Mouse (Mus musculus) megakaryocyte, embryonic 14.5 days (primary cell): ENCODE results near the gene Aldh2. TPM values are rescaled to one million over a fixed set of nuclear protein-coding genes. Genes with fewer than 3 reads are reported as not detected.
"Not testable (repeated sequence)": the region's sequence is repeated elsewhere in the genome, so short reads cannot be mapped to it uniquely, and the experiment has no call there.

Experiments used
- H3K27me3 ChIP-seq: replicated peaks from 2 replicates; pipeline ENCODE3; 2012; ENCODE audit warnings: inconsistent platforms
- H3K36me3 ChIP-seq: replicated peaks from 2 replicates; pipeline ENCODE3; 2012; ENCODE audit warnings: low read length, inconsistent platforms, mixed read lengths
- H3K4me1 ChIP-seq: 2 replicates; pipeline ENCODE4 v1.6.1; 2012; ENCODE audit warnings: inconsistent platforms
- H3K4me3 ChIP-seq: replicated peaks from 2 replicates; pipeline ENCODE3; 2012; ENCODE audit warnings: moderate library complexity, mild to moderate bottlenecking, inconsistent platforms
- H3K9me3 ChIP-seq: 2 replicates; pipeline ENCODE4 v1.6.1; 2012; ENCODE audit warnings: inconsistent platforms
- FLI1 ChIP-seq: IDR thresholded peaks from 2 replicates; pipeline ENCODE4 v1.6.1; 2012; ENCODE audit warnings: low read length, inconsistent platforms, mixed read lengths
- GATA1 ChIP-seq: IDR thresholded peaks from 3 replicates; pipeline ENCODE4 v1.6.1; 2012; ENCODE audit warnings: mixed read lengths, low read length, inconsistent platforms, borderline replicate concordance
- polyA plus RNA-seq: library from polyadenylated mRNA; stranded (reverse); fragments of >175 nt; gene quantifications from 2 replicates; pipeline ENCODE4 v1.2.3, GENCODE M21; 2012; ENCODE audit warnings: low replicate concordance; ENCODE audit not compliant: insufficient read depth

Aldh2 gene
- polyA plus RNA-seq, 1 experiment: 846 TPM

DNA sequence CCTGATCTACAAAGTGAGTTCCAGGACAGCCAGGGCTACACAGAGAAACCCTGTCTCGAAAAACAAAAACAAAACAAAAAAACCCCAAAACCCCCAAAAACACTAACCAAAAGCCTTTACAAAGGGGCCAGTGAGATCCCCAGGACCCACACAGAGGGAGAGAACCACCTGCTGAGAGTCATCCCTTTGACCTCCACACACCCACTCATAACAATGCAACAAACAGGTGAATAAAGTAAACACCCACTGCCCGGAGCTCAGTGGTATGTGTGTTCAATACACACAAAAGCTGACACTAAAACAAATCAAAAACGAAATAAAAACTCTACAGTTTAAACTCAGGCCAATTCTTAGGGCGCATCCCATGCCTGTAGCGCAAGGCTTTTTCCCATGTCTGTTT is 53.6 kb downstream of the Aldh2 start:
- H3K4me3 ChIP-seq: no peak overlapping the region
- H3K27me3 ChIP-seq: no peaks in the 10 kb centered on the region
- H3K4me1 ChIP-seq: peaks cover 38% of the 10 kb centered on the region
- no peaks in the 10 kb centered on the region for H3K9me3 ChIP-seq
- TF ChIP-seq GATA1: no peak
- no peak for TF ChIP-seq FLI1
- H3K36me3 ChIP-seq: peaks cover 56% of the 10 kb centered on the region

DNA sequence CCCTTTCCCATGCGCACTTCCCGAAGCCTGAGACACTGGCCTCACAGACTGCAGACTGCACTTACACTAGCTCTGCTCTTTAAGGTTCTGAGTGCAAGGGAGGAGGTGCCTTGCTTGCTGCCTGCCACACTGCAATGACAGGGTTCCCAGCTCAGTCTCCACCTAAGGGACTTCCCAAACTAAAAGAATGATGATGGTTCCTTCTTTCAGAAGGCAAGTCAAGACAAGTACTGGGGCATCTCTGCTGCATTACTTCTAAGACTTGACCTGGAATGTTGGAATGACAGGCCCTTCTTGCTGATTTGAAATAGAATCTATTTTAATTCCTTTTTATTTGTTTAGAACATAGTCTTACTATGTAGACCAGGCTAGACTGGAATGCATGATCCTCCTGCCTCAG is 56.0 kb downstream of the Aldh2 start:
- no peak overlapping the region for H3K4me3 ChIP-seq
- no peaks in the 10 kb centered on the region for H3K9me3 ChIP-seq
- H3K4me1 ChIP-seq: peaks cover 15% of the 10 kb centered on the region
- TF ChIP-seq GATA1: no peak
- H3K27me3 ChIP-seq: no peaks in the 10 kb centered on the region
- H3K36me3 ChIP-seq: peaks cover 79% of the 10 kb centered on the region

DNA sequence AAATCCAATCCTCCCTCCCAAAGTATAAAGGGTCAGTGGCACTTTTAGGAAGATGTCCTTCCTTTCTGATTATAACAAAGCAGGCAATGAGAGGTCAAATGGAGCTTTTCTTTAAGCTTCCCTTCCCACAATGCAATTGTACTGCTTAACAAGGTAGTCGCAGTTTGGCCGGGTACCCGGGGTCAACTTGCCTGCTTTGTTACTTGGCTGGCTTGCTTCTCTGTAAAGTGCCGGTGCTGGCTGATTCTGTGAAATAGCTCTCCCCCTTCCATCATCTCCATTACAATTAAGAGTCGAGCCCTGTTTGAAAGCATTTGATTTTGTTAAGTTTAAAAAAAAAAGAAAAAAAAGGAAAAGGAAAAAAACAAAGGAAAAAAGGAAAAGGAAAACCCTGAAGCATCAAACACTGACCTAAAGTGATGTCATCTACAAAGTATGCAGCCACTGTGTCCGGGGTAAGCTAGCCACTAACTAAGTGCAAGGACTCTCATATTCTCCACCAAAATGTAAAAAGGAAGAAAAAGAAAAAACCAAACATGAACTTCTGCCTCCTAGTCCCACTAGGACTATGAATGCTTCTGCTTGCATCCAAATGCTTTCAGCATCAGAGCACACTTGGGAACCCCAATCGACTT is 56.6 kb downstream of the Aldh2 start:
- Histone ChIP-seq H3K9me3 (no peaks in the 10 kb centered on the region), H3K36me3 (peaks cover 84% of the 10 kb centered on the region)
- no peak for TF ChIP-seq FLI1
- no peak for TF ChIP-seq GATA1

DNA sequence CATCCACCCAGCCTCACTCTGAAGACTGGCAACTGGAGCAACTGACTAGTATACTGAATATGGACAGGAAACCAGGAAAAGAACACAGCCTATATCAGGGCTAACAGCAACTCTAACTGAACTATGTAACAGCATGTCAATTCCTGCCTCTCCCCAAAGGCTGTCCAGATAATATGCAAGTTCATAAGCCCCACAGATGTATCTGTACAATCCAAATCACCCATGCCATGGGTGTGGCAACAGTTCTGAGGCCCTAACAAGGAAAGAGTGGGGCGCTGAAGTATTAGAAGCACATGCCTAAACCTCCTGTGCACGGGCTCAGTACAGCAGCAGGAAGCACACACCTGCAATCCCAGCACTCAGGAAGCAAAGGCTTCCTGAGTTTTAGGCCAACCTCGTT is 58.5 kb downstream of the Aldh2 start:
- Histone ChIP-seq H3K4me3 (no peak overlapping the region), H3K27me3 (no peaks in the 10 kb centered on the region), H3K36me3 (peaks cover 94% of the 10 kb centered on the region), H3K9me3 (no peaks in the 10 kb centered on the region), H3K4me1 (peaks cover 5% of the 10 kb centered on the region; the same call in 1 of the 2 replicates)
- no peak for TF ChIP-seq GATA1
- no peak for TF ChIP-seq FLI1

More for the DNA sequence above, 56.6 kb downstream of the Aldh2 start:
- H3K27me3 ChIP-seq: no peaks in the 10 kb centered on the region
- H3K4me3 ChIP-seq: no peak overlapping the region
- peaks cover 9% of the 10 kb centered on the region for H3K4me1 ChIP-seq

DNA sequence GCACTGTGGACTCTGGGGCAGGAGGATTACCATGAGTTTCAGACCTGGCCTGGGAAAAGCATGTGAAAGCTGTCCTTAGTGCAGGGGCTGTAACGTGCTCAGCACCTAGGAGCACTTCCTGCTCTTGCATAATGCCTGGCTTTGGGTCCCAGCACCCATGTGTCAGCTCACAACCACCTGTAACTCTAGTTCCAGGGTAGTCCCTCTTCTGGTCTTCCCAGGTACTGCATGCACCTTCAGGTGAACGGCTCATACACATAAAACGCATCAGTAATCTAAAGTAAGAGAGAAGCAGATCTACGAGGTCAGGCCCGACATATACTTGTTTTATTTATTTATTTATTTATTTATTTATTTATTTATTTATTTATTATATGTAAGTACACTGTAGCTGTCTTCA is 59.1 kb downstream of the Aldh2 start:
- H3K4me1 ChIP-seq: peaks cover 5% of the 10 kb centered on the region; the same call in 1 of the 2 replicates
- H3K36me3 ChIP-seq: peaks cover 97% of the 10 kb centered on the region
- no peak overlapping the region for H3K4me3 ChIP-seq
- no peaks in the 10 kb centered on the region for H3K27me3 ChIP-seq
- TF ChIP-seq GATA1: no peak
- TF ChIP-seq FLI1: no peak
- no peaks in the 10 kb centered on the region for H3K9me3 ChIP-seq

DNA sequence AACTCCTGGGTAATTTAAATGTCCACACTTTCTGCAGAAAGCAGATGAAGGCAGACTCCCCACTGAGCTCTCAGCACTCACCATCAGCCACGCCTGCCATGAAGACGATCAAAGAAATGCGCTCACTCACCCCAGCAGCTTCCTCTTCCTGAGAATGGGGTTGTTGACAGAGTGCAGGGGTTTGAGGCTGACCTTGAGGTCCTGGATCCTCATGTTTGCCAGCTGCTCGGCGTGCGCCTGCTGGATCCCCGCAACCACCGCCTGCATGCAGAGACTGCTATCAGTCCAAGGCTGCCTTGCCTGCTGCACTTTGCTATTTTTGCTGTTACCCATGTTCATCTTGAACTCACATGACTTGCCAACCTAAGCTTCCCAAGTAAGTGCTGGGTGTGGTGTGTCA is 66.7 kb downstream of the Aldh2 start:
- no peaks in the 10 kb centered on the region for H3K9me3 ChIP-seq
- no peaks in the 10 kb centered on the region for H3K27me3 ChIP-seq
- peaks cover 90% of the 10 kb centered on the region for H3K36me3 ChIP-seq
- H3K4me1 ChIP-seq: peaks cover 4% of the 10 kb centered on the region; the same call in 1 of the 2 replicates
- H3K4me3 ChIP-seq: no peak overlapping the region
- TF ChIP-seq GATA1 (no peak), FLI1 (no peak)

DNA sequence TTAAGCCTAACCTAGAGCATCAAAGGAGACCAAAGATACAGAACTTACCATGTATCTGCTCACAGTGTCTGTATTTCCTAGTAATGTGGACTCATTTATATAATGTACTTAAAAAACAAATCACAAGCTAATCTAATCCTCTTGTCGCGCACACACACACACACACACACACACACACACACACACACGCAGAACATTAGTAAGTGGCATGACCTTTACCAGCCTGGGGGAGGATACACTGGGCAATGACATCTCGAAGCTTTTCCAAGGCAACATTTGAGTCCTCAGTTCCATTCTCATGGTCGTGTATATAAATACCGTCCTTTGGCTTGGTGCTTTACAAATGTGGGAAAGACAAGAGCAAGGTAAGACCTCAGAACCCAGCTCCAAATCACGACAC is 67.1 kb downstream of the Aldh2 start:
- H3K4me1 ChIP-seq: peaks cover 4% of the 10 kb centered on the region; the same call in 1 of the 2 replicates
- peaks cover 90% of the 10 kb centered on the region for H3K36me3 ChIP-seq
- TF ChIP-seq FLI1: no peak
- no peak for TF ChIP-seq GATA1
- no peaks in the 10 kb centered on the region for H3K27me3 ChIP-seq
- H3K4me3 ChIP-seq: no peak overlapping the region
- no peaks in the 10 kb centered on the region for H3K9me3 ChIP-seq

DNA sequence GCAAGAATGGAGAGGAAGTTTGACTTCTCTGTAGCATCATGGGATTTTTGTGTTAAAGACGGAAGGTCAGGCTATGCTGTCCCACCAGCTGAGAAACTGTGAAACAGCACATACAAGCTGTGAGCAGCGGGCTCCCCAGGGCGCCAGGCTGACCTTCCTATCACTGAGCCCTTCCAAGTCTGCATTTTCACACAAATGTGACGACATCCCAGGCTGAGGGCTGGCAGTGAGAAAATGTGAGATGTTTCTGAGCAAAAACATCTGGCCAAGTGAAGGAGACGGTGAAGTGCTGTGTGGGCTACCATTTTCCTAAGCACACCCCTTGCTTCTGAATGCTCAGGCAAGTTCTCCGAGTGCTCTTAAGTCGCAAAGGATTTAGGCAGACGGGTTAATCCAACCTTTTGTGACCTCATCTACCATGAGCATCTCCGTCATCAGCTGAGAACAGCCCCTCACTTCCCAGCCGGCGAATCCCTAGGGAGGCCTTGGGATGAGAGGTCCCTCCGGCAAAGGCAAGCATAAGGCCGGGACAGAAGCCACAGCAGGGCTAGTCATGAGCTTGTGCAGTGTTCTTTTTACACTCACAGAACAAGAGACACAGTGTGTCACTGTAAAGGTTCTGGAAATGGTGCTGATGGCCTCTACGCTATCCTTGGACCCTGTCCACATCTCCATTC is 67.7 kb downstream of the Aldh2 start:
- no peak overlapping the region for H3K4me3 ChIP-seq
- H3K4me1 ChIP-seq: peaks cover 4% of the 10 kb centered on the region; the same call in 1 of the 2 replicates
- TF ChIP-seq FLI1: no peak
- TF ChIP-seq GATA1: no peak
- no peaks in the 10 kb centered on the region for H3K9me3 ChIP-seq
- peaks cover 90% of the 10 kb centered on the region for H3K36me3 ChIP-seq
- H3K27me3 ChIP-seq: no peaks in the 10 kb centered on the region

DNA sequence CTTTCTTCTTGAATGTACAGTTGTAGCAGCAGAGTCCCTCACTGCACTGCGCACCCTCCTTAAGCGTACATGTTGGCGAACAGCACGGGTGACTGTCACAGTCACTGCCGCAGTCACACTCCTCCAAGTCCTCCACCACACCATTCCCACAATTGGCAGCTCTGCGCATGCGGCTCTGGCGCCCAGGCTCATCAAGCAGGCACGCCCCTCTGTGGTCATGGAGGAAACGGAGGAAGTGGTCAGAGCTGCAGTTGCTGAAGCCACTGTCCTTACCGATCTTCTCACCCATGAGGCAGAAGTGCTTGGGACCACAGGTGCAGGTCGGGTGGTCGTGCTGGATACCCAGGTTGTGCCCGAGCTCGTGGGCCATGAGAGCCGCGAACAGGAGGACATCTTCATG is 73.9 kb downstream of the Aldh2 start:
- Histone ChIP-seq H3K36me3 (peaks cover 59% of the 10 kb centered on the region), H3K4me3 (peak overlapping the region; percentile 64), H3K4me1 (peaks cover 14% of the 10 kb centered on the region)
- not testable (repeated sequence) for H3K9me3 ChIP-seq, H3K27me3 ChIP-seq

DNA sequence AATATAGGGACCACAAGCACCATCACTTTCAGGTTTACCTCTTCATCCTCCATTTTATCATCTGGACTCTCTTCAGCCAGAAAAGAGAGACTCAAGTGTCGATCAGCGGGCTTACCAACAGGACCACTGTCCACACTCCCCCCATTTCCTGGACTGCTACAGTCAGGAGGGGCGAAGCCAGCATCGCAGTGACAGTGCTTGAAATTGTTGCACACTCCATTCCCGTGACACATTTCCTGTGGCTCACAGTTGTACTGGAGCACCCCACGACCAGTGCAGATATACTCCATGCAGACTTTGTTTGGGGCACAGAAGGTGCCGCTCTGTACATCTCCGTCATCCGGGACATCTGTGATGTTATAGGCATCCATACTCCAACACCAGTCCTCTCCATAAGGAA is 74.6 kb downstream of the Aldh2 start:
- H3K27me3 ChIP-seq: no peaks in the 10 kb centered on the region
- H3K4me3 ChIP-seq: peak overlapping the region; percentile 17
- H3K4me1 ChIP-seq: peaks cover 14% of the 10 kb centered on the region
- H3K36me3 ChIP-seq: peaks cover 51% of the 10 kb centered on the region
- H3K9me3 ChIP-seq: no peaks in the 10 kb centered on the region
- TF ChIP-seq GATA1 (no peak), FLI1 (no peak)

Other genes with a start within 250 kb of the Aldh2 start
- 34.2 and 34.9 TPM in 2 replicates for gene Trafd1, start 208.2 kb downstream of the Aldh2 start, polyA plus RNA-seq
- gene Naa25, start 195.9 kb downstream of the Aldh2 start, polyA plus RNA-seq: 1.0 TPM in 1 of 2 replicates, not detected in the other
- 0.93 TPM in 1 of 2 replicates, not detected in the other for gene Tmem116, start 141.9 kb downstream of the Aldh2 start, polyA plus RNA-seq
- gene Erp29, start 141.3 kb downstream of the Aldh2 start, polyA plus RNA-seq: 132 and 257 TPM in 2 replicates
- 0.07 TPM in 1 of 2 replicates, not detected in the other for gene Adam1b, start 90.4 kb downstream of the Aldh2 start, polyA plus RNA-seq
- gene Adam1a, start 48.3 kb downstream of the Aldh2 start, polyA plus RNA-seq: not detected in 2 replicates
- gene Gm42878, start 48.3 kb downstream of the Aldh2 start, polyA plus RNA-seq: not detected in 2 replicates
- gene Mapkapk5, start 47.9 kb downstream of the Aldh2 start, polyA plus RNA-seq: 54.2 and 85.9 TPM in 2 replicates
- 2.2 and 2.6 TPM in 2 replicates for gene Acad12, start 25.1 kb upstream of the Aldh2 start, polyA plus RNA-seq
- 3.4 TPM in 1 of 2 replicates, not detected in the other for gene Acad10, start 66.7 kb upstream of the Aldh2 start, polyA plus RNA-seq
- gene Brap, start 66.7 kb upstream of the Aldh2 start, polyA plus RNA-seq: 9.6 and 10.7 TPM in 2 replicates
- gene Atxn2, start 117.5 kb upstream of the Aldh2 start, polyA plus RNA-seq: 42.8 and 45.7 TPM in 2 replicates
- gene Sh2b3, start 243.8 kb upstream of the Aldh2 start, polyA plus RNA-seq: 156 and 517 TPM in 2 replicates